Mouse (Mus musculus) liver, embryonic 16.5 days (tissue): ENCODE results near the gene Stac2. TPM values are rescaled to one million over a fixed set of nuclear protein-coding genes. Genes with fewer than 3 reads are reported as not detected.

Experiments
- ATAC-seq: fragments of 200-750 bp; cut with Nextera tagmentation; 2 replicates; pipeline ENCODE4 v1.8.0; 2017; ENCODE audit warnings: low read depth, mild to moderate bottlenecking, moderate number of reproducible peaks, moderate library complexity
- H3K27ac ChIP-seq: fragments of 300-500 bp; sonication (generic); 2 replicates; pipeline ENCODE4 v1.5.1; 2014; ENCODE audit warnings: mild to moderate bottlenecking, low read length
- H3K27me3 ChIP-seq: fragments of 300-500 bp; sonication (generic); 2 replicates; pipeline ENCODE4 v1.6.1; 2014; ENCODE audit warnings: low read depth, low read length, mixed read lengths; ENCODE audit not compliant: control insufficient read depth, insufficient read depth
- H3K36me3 ChIP-seq: fragments of 300-500 bp; sonication (generic); 2 replicates; pipeline ENCODE4 v1.6.1; 2014; ENCODE audit warnings: mild to moderate bottlenecking; ENCODE audit not compliant: control insufficient read depth, insufficient read depth
- H3K4me1 ChIP-seq: fragments of 300-500 bp; sonication (generic); 2 replicates; pipeline ENCODE4 v1.6.1; 2014; ENCODE audit warnings: low read depth, low read length, mixed read lengths; ENCODE audit not compliant: control insufficient read depth
- H3K4me2 ChIP-seq: fragments of 300-500 bp; sonication (generic); 2 replicates; pipeline ENCODE4 v1.6.1; 2014; ENCODE audit warnings: low read depth, low read length, mixed read lengths
- H3K4me3 ChIP-seq: fragments of 300-500 bp; sonication (generic); 2 replicates; pipeline ENCODE4 v1.5.1; 2014; ENCODE audit warnings: low read depth, mild to moderate bottlenecking, low read length
- H3K9ac ChIP-seq: fragments of 300-500 bp; sonication (generic); 2 replicates; pipeline ENCODE4 v1.6.1; 2014; ENCODE audit warnings: low read depth, low read length
- H3K9me3 ChIP-seq: fragments of 300-500 bp; sonication (generic); replicated peaks from 2 replicates; pipeline ENCODE4 v1.6.1; 2016; ENCODE audit warnings: low read length; ENCODE audit not compliant: control insufficient read depth
- WGBS: fragments of 180-500 bp; shearing (Covaris S2); extraction: QIAGEN DNeasy Blood & Tissue Kit; methylation state at CpG from one replicate; pipeline ENCODE4 v1.1.7; 2014; ENCODE audit not compliant: insufficient replicate concordance; 5-methylcytosine and 5-hydroxymethylcytosine counted together
- polyA plus RNA-seq: library from polyadenylated mRNA; unstranded; fragments of >200 nt; fragmentation: Nextera tagmentation; extraction: Ambion mirVana; gene quantifications from 2 replicates; pipeline ENCODE4 v1.2.1, GENCODE M21; 2015

The Stac2 gene
- polyA plus RNA-seq, 1 experiment from 2014 or later: 0.05 TPM

GRCm38 (mm10) chr11:98044074-98044473 is 9.2 kb downstream of the Stac2 start:
- H3K9me3 ChIP-seq: no peaks in the 10 kb centered on the region
- H3K27ac ChIP-seq: no peak overlapping the region
- WGBS: 50% methylated on average over 5 of the region's 5 CpGs
- H3K36me3 ChIP-seq: no peaks in the 10 kb centered on the region
- no peaks in the 10 kb centered on the region for H3K4me1 ChIP-seq
- H3K27me3 ChIP-seq: no peaks in the 10 kb centered on the region; the same call in 1 of the 2 replicates
- no peak overlapping the region for H3K4me3 ChIP-seq
- no peak overlapping the region for H3K4me2 ChIP-seq
- ATAC-seq: no peak
- no peak overlapping the region for H3K9ac ChIP-seq

DNA sequence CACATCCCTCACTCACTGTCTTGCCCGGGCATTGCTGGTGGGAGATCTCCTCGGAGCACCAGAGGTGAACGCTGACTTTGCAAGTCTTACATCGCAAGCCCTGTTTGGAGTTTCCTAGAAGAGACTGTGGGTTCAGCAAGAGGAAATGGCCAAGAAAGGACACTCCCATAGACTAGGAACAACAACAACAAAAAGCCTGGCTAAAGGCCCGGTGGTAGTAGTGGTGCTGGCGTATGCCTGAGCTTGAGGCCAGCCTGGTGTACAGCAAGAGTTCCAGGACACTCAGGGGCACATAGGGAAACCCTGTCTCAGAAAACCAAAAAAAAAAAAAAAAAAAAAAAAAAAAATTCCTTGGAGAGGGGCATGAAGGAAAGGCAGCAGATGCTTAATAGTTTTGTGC is 10.5 kb downstream of the Stac2 start:
- H3K9ac ChIP-seq: no peak overlapping the region
- ATAC-seq: no peak
- no peak overlapping the region for H3K4me2 ChIP-seq
- H3K27me3 ChIP-seq: peaks cover 2% of the 10 kb centered on the region; the same call in 1 of the 2 replicates
- no peak overlapping the region for H3K27ac ChIP-seq
- H3K36me3 ChIP-seq: no peaks in the 10 kb centered on the region
- WGBS: 69% methylated on average over 6 of the region's 6 CpGs
- H3K4me3 ChIP-seq: no peak overlapping the region
- H3K9me3 ChIP-seq: no peaks in the 10 kb centered on the region
- no peaks in the 10 kb centered on the region for H3K4me1 ChIP-seq

GRCm38 (mm10) chr11:98040975-98041374 is 12.3 kb downstream of the Stac2 start:
- Histone ChIP-seq H3K4me2 (no peak overlapping the region), H3K27me3 (peaks cover 14% of the 10 kb centered on the region), H3K9ac (no peak overlapping the region), H3K27ac (no peak overlapping the region), H3K4me1 (peaks cover 2% of the 10 kb centered on the region; the same call in 1 of the 2 replicates), H3K9me3 (no peaks in the 10 kb centered on the region), H3K4me3 (no peak overlapping the region), H3K36me3 (no peaks in the 10 kb centered on the region)
- no peak for ATAC-seq
- 52% methylated on average over 8 of the region's 8 CpGs for WGBS

GRCm38 (mm10) chr11:98037871-98038270 is 15.4 kb downstream of the Stac2 start:
- WGBS: 58% methylated on average over 14 of the region's 14 CpGs
- Histone ChIP-seq H3K27me3 (peaks cover 25% of the 10 kb centered on the region), H3K4me3 (no peak overlapping the region), H3K9ac (no peak overlapping the region), H3K4me2 (no peak overlapping the region), H3K9me3 (no peaks in the 10 kb centered on the region), H3K4me1 (peaks cover 4% of the 10 kb centered on the region; the same call in 1 of the 2 replicates), H3K36me3 (no peaks in the 10 kb centered on the region), H3K27ac (no peak overlapping the region)
- ATAC-seq: no peak

DNA sequence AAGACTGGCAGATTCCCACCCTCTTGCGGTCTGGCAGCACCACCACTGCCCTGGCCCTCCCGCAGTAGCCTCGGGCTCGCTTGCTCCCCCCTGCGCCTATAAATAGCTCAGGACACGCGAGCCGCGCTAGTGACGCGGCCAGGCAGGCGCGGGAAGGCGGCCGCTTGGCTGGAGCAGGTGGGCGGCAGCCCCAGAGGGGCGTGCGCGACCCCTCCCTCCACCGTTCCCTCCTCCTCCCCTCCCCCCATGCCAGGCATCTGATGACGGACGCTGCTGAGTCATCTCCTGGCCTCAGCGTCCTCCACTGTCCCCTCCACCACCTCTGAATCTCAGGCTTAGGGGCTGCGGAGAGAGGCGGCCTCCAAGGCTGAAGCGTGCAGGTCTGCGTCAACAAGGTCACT is 17.3 kb downstream of the Stac2 start:
- no peak for ATAC-seq
- Histone ChIP-seq H3K27me3 (peaks cover 25% of the 10 kb centered on the region), H3K36me3 (peaks cover 3% of the 10 kb centered on the region; the same call in 1 of the 2 replicates), H3K9ac (no peak overlapping the region), H3K27ac (no peak overlapping the region), H3K9me3 (no peaks in the 10 kb centered on the region), H3K4me2 (peak overlapping the region; percentile 30; the same call in 1 of the 2 replicates), H3K4me3 (peak overlapping the region; percentile 12; the same call in 1 of the 2 replicates), H3K4me1 (peaks cover 4% of the 10 kb centered on the region; the same call in 1 of the 2 replicates)
- 0% methylated on average over 26 of the region's 27 CpGs for WGBS

- Histone ChIP-seq H3K4me1 (peaks cover 4% of the 10 kb centered on the region; the same call in 1 of the 2 replicates), H3K27ac (no peak overlapping the region), H3K4me3 (no peak overlapping the region), H3K4me2 (no peak overlapping the region), H3K9me3 (no peaks in the 10 kb centered on the region), H3K27me3 (peaks cover 25% of the 10 kb centered on the region), H3K9ac (no peak overlapping the region), H3K36me3 (peaks cover 13% of the 10 kb centered on the region)
- 42% methylated on average over 4 of the region's 4 CpGs for whole genome bisulfite sequencing
- ATAC-seq: no peak
Measured at GRCm38 (mm10) chr11:98034840-98035239, 18.4 kb downstream of the Stac2 start.

DNA sequence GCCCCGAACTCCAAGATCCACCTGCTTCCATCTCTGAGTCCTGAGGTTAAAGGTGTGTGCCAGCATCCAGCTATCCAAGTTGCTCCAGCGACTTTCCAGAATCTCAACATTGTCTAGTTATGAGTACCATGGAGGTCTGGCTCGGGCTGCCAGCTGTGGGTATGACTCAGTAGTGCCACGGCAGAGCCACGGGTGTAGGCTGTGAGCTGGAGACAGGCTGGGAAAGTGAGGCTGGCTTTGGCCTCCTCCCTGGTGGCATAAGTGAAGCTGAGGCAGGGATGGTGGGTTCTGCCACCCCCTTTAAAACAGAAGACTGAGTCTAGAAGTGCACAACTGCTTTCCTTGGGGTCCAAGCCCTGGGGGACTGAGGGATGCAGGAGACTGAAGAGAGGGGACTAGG is 19.2 kb downstream of the Stac2 start:
- H3K4me1 ChIP-seq: peaks cover 4% of the 10 kb centered on the region; the same call in 1 of the 2 replicates
- WGBS: 62% methylated on average over 5 of the region's 5 CpGs
- no peak for ATAC-seq
- no peaks in the 10 kb centered on the region for H3K9me3 ChIP-seq
- peaks cover 21% of the 10 kb centered on the region for H3K36me3 ChIP-seq
- no peak overlapping the region for H3K27ac ChIP-seq
- peaks cover 25% of the 10 kb centered on the region for H3K27me3 ChIP-seq
- no peak overlapping the region for H3K4me3 ChIP-seq
- no peak overlapping the region for H3K4me2 ChIP-seq
- no peak overlapping the region for H3K9ac ChIP-seq

- Histone ChIP-seq H3K36me3 (peaks cover 27% of the 10 kb centered on the region), H3K27me3 (peaks cover 16% of the 10 kb centered on the region), H3K4me1 (peaks cover 7% of the 10 kb centered on the region), H3K9me3 (no peaks in the 10 kb centered on the region), H3K4me3 (no peak overlapping the region), H3K27ac (no peak overlapping the region), H3K4me2 (no peak overlapping the region), H3K9ac (no peak overlapping the region)
- ATAC-seq: no peak
- 16% methylated on average over 5 of the region's 5 CpGs for WGBS
Measured at GRCm38 (mm10) chr11:98031443-98031770, 21.9 kb downstream of the Stac2 start.

- H3K27ac ChIP-seq: no peak overlapping the region
- WGBS: 60% methylated on average over 5 of the region's 5 CpGs
Measured at GRCm38 (mm10) chr11:98030701-98031442, 22.4 kb downstream of the Stac2 start.

More at GRCm38 (mm10) chr11:98030701-98031442, 22.4 kb downstream of the Stac2 start:
- Histone ChIP-seq H3K9me3 (no peaks in the 10 kb centered on the region), H3K4me1 (peaks cover 7% of the 10 kb centered on the region), H3K4me3 (no peak overlapping the region), H3K36me3 (peaks cover 27% of the 10 kb centered on the region), H3K9ac (no peak overlapping the region), H3K27me3 (peaks cover 10% of the 10 kb centered on the region), H3K4me2 (no peak overlapping the region)
- no peak for ATAC-seq
